Mouse (Mus musculus): ENCODE data around the gene Glod5.
A peak's percentile ranks its signal among the peaks of the same experiment; 100 is the strongest.
"Not testable (repeated sequence)": the region's sequence is repeated elsewhere in the genome, so short reads cannot be mapped to it uniquely, and the experiment has no call there.

Gene Glod5

DNA sequence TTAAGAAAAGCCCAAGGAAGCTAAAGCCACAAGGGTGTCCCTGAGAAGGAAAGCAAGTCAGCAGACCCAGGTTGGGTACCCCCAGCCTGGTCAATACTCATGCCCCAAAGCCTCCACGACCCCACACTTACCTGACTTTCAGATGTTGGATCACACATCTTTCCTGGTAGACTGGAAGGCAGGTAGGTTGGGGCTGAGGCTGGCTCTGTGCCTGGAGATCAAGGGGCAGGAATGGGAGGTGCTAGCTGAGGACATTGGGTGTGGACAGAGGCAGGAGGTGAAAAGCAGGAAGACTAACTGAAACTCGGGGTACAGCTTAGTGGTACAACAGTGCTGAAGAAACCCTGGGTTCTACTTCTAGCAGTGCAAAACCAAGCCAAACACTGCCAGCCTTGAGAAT is at the start of gene Glod5:
TSS of gene Glod5 (minus strand) at position 207 of the 400 bp plus-strand sequence.
- DNase-seq, result peak; percentile 58

DNA sequence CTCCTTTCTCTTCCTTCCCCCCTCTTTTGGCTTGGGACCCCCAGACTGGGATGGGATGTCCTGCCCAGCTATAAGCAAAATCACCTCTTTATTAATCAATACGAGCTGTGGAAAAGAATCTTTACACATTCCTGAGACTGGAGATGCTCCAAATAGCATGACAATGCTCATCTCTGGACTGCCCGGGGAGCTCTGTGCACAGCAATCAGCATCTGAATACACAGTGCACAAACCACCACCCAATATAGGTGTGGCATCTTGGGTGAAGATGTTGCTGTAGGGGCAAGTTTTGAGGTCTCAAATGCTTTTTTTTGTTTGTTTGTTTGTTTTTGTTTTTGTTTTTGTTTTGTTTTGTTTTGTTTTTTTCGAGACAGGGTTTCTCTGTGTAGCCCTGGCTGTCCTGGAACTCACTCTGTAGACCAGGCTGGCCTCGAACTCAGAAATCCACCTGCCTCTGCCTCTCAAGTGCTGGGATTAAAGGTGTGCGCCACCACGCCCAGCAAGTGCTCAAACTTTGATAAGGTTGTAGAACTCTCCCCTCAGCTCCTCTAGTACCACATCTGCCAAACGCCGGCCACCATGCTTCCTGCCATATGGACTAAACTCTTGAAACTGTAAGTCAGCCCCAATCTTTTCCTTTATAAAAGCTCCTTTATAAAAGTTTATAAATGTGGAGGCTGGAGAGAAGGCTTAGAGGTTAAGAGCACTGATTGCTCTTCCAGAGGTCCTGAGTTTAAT is 32.9 kb upstream of the Glod5 start:
- DNase-seq, result not testable (repeated sequence)

DNA sequence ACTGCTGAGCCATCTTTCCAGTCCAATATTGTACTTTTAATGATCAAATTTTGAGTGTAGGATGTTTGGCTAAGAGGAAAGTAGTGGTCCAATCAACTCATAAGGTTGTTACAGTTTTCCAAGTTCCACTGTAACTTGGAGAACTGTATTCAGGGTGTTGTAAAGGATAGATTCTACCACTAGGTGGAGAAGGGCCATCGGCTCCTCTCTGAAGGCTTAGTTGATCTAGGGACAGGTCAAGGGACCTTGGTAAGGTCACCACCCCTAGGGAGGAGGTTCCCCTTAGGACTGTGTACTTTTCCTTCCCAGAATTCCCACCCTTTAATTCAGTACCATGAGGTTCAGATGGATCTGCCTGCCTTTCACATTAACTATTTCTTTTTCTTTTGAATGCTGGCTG is 14.7 kb upstream of the Glod5 start:
- no peak for DNase-seq

DNA sequence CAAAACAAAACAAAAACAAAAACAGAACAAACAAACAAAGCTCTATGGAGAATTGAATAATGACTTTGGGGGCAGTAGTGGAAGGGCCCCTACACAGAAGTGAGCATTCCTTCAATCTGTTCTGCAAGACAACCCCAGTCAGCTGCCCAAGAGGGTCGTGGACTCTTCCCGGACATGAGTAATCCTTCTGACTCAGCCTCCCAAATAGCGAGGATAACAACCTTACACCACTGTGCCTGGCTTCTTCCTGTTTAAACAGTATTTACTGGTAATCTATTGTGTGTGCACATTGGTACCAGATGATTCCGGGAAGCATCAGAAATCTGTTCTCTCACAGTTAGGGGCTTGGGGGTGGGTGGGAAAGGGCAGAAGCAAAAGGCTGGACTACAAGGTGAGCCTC is 8.5 kb upstream of the Glod5 start:
- DNase-seq, result no peak

DNA sequence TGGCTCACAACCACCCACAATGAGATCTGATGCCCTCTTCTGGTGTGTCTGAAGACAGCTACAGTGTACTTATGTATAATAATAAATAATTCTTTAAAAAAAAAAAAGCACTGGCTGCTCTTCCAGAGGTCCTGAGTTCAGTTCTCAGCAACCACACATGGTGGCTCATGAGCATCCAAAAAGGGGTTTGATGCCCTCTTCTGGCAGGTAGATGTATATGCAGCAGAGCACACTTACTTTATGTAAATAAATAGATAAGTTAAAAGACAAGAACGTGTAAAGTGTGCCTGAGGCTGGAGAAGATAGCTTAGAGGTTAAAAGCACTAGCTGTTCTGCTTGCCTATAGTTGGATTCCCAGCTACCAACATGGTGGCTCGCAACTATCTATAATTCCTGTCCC is 6.5 kb upstream of the Glod5 start:
- DNase-seq, result no peak

DNA sequence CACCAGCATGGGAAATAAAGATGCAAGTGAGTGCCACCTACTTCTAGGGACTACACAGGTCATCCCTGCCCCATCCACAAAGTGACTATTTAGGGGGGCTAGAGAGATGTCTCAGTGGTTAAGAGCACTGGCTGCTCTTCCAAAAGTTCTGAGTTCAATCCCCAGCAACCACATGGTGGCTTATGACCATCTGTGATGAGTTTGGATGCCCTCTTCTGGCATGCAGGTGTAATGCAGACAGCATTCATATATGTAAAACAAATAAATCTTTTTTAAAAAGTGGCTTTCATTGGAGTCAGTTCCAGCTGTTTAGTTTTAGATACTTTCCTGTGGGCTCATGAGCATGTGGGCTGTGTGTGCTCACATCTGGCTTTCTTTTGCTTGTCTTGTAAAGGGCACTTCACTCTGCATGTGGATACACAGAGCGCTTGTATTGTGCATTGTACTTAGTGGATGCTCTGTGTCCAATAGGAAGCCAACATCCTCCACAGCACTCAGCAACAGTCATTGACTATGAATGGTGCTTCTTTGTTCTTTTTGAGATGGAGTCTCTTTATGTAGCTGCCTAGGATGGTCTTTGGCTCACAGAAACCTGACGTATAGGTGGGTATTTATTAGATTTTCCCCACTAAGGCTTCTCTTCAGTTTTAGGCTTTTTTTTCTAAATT is 2.0 kb upstream of the Glod5 start:
- DNase-seq, result no peak

DNA sequence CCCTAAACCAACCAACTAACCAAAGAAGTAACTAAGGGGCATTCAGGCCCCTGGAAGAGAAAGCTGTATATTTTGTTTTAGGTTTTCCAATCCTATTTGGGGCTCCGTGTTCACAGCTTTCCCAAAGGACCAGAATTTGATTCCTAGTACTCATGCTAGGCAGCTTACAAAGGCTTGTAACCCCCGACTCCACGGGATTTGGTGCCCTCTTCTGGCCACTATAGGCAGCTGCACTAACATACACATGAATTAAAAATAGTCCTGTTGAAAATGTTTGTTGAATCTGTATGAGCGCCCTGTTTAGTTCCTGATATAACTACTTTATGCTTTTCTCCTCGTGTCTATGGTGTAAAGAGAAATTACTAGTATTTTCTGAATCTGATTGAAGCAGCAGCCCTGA is 1.1 kb downstream of the Glod5 start:
- DNase-seq, result peak; percentile 58

DNA sequence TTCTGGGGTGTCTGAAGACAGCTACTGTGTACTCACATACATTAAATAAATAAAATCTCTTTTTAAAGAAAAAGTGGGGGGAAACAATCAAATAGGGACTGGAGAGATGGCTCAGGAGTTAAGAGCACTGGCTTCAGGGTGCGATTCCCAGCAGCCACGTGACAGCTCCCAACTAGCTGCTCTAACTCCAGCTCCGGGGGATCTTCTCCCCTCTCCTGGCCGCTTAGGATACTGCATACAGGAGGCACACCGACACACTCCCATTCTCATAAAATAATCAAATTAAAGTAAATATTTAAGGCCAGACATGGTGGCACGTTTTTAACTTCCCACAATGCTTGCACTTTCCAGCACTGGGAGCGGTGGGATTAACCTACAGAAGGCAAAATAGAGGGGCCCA is 2.6 kb downstream of the Glod5 start:
- peak; percentile 14 for DNase-seq

DNA sequence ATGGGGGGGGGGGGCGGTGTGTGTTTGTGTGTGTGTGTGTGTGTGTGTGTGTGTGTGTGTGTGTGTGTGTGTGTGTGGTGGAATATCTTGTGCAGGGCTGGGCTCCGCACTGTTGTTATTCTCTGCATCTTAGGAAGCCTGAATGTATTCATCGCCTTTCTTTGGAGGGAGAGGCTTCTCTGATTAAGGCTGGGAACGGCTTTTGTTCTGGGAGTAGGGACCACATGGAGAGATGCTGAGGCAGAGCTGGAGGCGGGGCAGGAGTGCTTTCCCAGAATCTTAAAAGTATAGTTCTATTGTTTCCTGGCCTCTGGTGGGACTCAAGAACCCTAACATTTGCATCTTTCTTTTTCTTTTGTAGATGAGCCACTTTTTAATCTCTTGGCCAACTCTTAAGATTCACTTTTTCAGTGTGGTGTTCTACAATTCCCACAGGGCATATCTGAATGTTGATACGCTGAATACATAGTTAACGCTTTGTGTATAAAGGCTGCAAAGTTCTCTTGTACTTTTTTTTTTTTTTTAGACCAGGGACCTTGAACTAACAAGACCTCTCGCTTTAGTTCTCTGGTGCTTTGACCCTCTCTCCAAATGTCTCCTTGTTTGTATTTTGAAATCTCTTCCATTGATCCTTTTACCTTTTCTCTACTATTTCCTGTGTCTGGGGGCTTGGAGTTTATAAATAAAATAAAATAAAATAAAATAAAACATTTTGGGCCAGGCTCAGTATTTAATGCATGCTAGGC is 4.5 kb downstream of the Glod5 start:
- no peak for DNase-seq

DNA sequence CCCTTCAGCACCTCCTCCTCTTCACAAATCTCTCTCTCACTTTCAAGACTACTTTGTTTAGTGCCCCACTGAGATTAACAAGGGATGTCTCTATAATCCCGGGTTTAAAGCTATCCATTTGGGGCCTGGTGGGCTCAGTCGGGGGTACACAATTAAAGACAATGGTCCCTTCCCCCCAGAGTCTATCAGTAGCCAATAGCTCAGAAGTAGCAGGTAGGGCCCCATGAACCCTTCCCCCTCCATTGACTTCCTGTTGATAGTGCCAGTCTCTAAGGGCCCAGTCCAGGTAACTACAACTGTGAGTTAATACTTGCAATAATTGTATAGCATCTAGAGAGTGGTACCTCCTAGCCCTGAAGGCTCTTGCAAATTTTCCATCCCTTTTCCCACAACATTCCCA is 5.1 kb downstream of the Glod5 start:
- DNase-seq, result no peak

DNA sequence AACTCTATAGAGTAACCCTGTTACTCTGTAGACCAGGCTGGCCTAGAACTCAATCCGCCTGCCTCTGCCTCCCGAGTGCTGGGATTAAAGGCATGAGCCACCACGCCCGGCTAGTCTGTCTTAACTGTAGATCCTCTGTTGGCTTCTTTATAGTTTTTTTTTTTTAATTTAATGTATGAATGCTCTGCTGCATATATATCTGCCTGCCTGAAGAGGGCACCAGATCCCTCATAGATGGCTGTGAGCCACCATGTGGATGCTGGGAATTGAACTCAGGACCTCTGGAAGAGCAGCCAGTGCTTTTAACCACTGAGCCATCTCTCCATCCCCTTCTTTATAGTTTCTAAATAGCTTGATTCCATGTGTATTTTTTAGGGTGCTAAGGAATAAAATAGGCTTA is 8.9 kb downstream of the Glod5 start:
- DNase-seq, result not testable (repeated sequence)

DNA sequence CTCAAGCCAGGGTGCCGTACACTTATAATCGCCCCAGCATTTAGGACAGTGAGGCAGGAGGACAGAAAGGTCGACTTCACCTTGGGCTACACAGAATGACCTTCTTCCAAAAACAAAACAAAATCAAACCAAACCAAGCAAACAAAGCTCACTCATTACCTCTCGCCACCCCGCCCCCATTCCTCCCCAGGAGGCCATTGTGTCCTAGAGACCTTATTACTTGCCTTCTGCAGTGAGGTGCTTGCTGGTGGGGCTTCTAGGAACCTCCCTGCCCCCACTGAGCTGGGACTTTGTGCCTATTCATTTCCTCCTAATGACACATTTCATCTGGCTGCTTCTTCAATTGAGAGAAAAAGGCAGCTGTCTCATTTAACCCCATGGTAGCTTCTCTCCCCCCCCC is 9.7 kb downstream of the Glod5 start:
- no peak for DNase-seq

DNA sequence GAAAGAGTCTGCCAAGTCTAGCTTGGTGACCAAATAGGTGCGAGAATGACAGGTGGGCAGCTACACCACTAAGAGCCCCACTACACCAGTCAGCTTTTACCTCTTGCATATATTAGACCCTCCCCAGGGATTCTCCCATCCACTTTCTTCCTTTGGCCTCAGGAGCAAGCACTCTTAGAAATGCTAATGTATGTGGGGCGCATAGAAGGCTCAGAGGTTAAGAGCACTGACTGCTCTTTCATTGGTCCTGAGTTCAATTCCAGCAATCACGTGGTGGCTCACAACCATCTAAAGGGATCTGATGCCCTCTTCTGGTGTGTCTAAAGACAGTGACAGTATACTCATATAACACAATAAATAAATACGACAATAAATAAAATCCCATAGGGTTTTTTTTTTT is 15.3 kb downstream of the Glod5 start:
- DNase-seq, result no peak

DNA sequence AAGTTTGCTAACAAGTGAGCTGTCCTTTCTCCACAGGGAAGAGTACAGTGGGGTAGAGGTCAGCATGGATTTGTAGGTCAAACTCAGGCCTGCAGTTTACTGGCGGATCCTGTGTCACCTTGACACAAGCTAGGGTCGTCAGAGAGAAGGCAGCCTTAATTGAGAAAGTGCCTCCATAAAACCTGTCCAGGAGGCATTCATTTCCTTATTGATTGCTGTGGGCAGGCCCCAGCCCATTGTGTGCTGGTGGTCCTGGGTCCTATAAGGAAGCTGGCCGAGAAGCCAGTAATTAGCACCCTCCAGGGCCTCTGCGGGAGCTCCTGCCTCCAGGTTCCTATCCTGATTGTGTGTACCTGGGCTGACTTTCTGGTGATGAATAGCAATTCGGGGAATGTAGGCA is 16.3 kb downstream of the Glod5 start:
- no peak for DNase-seq

DNA sequence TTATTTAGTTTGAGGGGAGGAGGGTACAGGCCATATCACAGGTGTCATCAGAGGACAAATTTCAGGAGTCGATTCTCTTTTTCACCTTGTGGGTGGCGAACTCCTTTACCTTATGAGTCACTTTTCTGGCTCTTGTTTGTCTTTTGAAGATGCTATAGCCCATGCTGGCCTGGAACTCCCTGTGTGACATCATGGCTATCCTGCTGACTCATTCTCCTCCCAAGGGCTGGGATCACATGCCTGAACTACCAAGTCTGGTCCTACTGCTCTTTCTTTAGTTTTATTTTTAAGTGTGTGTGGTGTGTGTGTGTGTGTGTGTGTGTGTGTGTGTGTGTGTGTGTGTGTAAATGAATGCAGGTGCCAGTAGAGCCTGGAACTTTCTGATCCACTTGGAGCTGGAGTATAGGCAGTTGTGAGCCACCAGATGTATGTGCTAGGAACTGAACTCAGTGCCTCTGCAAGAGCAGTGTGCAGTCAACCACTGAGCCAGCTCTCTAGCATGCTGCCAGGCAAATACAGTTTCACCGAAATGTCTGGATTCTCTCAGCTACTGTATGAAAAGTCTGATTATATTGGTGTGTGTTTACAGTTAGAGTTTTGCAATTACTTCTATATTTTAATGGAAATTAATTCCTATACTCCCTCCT is 17.6 kb downstream of the Glod5 start:
- DNase-seq, result no peak

DNA sequence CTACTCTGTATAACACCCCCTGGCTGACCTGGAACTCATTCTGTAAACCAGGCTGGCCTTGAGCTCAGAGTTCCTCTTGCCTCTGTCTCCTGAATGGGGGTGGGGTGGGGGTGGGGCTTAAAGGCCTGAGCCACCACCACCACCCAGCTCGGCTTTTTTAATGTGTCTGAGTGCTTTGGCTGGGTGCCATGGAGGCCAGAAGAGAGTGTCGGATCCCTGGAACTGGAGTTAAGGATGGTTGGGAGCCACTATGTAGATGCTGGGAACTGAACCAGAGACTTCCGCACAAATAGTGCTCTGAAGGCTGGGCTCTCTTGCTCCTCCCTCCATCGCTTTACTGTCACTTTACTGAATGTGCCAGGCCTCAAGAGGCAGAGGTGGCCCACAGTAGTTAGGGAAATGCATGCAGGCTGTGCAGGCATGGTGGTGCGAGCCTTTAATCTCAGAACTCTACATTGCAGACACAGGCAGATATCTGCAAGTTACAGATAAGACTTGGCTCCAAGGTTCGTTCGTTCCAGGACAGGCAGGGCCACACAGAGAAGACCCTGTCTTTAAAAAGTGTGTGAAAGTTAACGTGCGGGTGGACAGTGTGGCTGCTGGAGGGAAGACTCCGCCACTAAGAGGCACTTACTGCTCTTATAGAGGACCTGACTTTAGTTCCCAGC is 25.1 kb downstream of the Glod5 start:
- peak; percentile 22 for DNase-seq

DNA sequence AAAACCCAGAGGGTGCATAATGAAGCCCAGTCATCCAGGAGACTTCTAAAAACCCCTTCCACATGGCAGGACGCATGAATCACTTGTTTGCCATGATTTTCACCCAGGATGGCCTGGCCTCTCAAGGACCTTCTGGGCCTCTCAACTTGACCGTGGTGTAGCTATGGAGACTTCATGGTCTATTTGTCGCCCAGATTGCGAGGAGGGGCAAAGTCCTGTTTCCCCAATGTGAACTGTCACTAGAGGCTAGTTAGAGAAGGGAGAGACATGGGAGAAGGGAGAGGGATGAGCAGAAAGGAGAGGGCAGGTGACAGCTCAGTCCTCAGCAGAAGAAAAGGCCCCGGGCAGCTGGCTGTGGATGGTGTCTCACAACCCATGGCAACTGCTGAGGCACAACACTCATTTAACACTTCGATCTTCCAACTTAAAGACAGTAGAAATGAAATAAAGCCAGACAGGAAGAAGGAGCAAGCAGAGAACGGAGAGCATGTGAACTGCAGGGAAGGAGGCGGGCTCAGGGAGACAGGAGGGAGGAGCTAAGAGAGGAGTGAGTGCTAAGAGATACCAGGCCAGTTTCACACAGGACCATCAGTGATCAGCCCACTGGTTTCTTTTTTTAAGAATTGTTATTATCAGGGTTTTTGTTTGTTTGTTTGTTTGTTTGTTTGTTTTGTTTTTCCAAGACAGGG is 25.8 kb downstream of the Glod5 start:
- peak; percentile 14 for DNase-seq

DNA sequence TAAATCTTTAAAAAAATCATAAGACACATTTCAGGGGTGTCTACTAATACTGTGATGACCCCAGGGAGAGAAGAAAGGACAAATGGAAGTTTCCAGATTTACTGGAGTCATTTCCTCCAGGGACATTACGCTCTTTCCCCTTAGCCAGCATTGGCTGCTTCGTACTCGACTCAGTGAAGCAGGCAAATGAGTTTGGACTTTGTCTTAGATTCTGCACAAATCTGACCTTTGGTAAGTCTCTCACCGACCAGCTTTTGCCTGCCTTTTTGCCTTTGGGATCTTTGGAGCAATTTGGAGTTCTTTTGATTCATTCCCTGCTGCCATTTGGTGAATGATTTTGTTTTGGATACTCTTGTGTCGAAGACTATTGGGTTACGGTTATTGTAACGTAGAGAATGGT is 36.9 kb downstream of the Glod5 start:
- peak; percentile 13 for DNase-seq

DNA sequence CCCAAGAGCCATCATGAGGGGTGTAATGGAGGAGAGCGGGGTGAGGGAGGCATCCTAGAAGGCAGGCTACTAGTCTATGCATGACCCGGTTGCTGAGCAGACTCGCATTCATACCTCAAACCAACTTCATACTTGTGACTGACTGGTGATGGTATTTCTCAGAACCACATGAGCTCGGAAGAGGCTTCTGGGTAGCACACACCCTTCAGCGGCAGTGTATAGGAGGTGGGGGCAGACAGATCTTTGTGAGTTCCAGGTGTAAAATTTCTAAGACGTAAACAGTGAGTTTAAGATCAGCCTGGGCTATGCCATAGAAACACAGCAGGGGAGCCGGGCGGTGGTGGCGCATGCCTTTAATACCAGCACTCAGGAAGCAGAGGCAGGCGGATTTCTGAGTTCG is 40.4 kb downstream of the Glod5 start, which contains the start of gene Gata1:
TSS of gene Gata1 (minus strand) at position 180 of the 400 bp plus-strand sequence.
- DNase-seq, result no peak

DNA sequence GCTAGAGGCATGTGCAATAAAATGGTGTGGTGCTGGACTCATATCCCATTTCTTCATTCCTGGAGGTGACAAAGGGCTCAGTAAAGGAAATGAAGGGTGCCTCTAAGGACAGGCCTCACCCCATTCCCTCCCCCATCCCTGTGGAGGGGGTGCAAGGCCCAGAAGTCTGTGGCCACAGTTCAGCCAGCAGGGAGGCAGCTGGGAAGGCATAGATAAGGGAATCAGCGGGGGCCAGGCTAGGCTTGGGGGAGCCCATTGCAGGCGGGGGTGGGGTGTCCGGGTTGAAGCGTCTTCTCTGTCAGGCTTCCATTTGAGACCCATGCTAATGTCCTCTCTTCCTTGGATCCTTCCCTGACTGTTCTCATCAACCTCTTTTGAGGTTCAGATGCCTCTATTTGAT is 47.0 kb downstream of the Glod5 start:
- DNase-seq, result no peak

DNA sequence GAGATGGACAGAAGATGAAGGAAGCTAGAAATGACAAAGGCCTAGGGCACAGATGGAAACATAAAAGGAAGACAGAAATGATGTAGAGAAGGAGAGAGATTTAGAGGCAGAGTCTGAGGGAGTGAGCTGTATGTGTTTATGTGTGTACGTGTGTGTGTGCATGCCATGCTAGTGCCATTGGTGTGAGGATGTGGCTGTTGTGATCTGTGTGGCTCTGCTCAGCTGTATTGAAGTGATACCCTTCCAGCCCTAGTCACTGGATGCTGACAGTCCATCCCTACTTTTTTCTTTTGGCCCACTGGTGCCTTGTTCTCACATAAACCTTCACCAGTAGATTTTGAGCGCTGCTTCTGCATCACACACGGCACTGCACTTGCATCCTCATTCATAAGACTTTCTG is 49.4 kb downstream of the Glod5 start:
- DNase-seq, result no peak

DNA sequence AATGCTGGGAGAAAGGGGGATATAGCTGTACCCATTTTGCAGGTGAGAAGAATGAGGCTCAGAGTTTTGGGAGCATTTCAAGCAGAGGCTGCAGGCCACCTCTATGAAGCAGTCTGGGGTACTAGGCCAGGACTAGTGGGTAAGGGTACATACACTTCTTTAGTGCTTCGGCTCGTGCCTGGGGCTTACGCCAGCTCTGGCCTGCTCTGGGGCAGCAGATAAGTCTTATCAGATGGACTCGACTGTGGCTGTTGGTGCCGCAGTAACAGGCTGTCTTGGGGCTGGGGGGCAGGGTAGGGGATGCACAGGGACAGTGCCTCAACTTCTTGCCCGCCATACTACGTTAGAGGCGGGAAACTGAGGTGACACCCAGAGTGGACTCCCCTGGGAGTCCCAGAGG is 50.1 kb downstream of the Glod5 start:
- DNase-seq, result no peak
